Mouse (Mus musculus) testis, adult 2 months (tissue): ENCODE measurements at regions not wholly inside any gene's neighbourhood (a gene's known extent, or its start where the extent isn't known, plus 50 kb on each side); places are given as distances from the start of the nearest gene placed in this dataset.

Experiments
- CTCF ChIP-seq: fragments of 200-500 bp; IDR thresholded peaks from 2 replicates; pipeline ENCODE4 v1.5.1; 2012; ENCODE audit warnings: low read depth, mild to moderate bottlenecking, inconsistent platforms, low read length, moderate library complexity; ENCODE audit not compliant: control insufficient read depth, insufficient read depth, insufficient replicate concordance
- POLR2A ChIP-seq: fragments of 200-500 bp; IDR thresholded peaks from 2 replicates; pipeline ENCODE4 v1.6.1; 2012; ENCODE audit warnings: low read depth, mild to moderate bottlenecking, inconsistent platforms, low read length, moderate library complexity; ENCODE audit not compliant: control insufficient read depth

DNA sequence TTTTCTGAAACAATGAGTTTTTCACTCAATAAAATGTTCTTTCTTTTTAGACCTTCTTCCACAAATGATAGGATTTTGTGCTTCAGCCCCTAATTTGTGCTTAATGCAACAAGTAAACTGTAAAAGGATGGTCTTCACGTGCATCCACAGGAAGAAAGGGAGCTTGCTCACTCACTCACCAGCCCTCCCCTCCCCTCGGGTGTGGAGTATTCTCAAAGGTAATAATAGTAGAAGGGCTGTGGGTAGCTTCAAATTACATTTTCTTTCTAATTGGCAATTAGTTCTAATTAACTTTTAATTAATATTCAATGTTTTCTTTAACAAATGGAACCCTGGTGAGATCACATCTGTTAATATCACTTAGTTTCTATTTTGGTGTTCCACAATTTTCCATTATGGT, 664.8 kb downstream of the Car8 start:
- no peak for TF ChIP-seq POLR2A
- TF ChIP-seq CTCF: no peak
